Mouse (Mus musculus) heart, postnatal 0 days (tissue): ENCODE measurements around the gene Ankrd44. TPM values are rescaled to one million over a fixed set of nuclear protein-coding genes. Genes with fewer than 3 reads are reported as not detected.

Experiments used
- ATAC-seq: fragments of 200-750 bp; cut with Nextera tagmentation; 2 replicates; pipeline ENCODE4 v1.8.0; 2017; ENCODE audit warnings: low read depth, moderate number of reproducible peaks, moderate library complexity; ENCODE audit not compliant: insufficient read depth
- DNase-seq: peaks from one replicate; pipeline ENCODE4 v3.0.0-alpha.2; 2016; ENCODE audit warnings: low spot score
- H3K27ac ChIP-seq: fragments of 300-500 bp; sonication (generic); 2 replicates; pipeline ENCODE4 v1.5.1; 2014; ENCODE audit warnings: low read depth, mild to moderate bottlenecking
- H3K27me3 ChIP-seq: fragments of 300-500 bp; sonication (generic); 2 replicates; pipeline ENCODE4 v1.6.1; 2014; ENCODE audit warnings: low read length, mixed read lengths; ENCODE audit not compliant: control insufficient read depth, insufficient read depth
- H3K36me3 ChIP-seq: fragments of 300-500 bp; sonication (generic); replicated peaks from 2 replicates; pipeline ENCODE4 v1.6.1; 2014; ENCODE audit warnings: low read length, mixed read lengths; ENCODE audit not compliant: control insufficient read depth, insufficient read depth
- H3K4me1 ChIP-seq: fragments of 300-500 bp; sonication (generic); 2 replicates; pipeline ENCODE4 v1.6.1; 2014; ENCODE audit warnings: antibody characterized with exemption; ENCODE audit not compliant: control insufficient read depth, insufficient read depth
- H3K4me2 ChIP-seq: fragments of 300-500 bp; sonication (generic); 2 replicates; pipeline ENCODE4 v1.6.1; 2014; ENCODE audit warnings: low read depth, mild to moderate bottlenecking, low read length, moderate library complexity
- H3K4me3 ChIP-seq: fragments of 300-500 bp; sonication (generic); 2 replicates; pipeline ENCODE4 v1.5.1; 2014; ENCODE audit warnings: low read depth, low read length
- H3K9ac ChIP-seq: fragments of 300-500 bp; sonication (generic); replicated peaks from 2 replicates; pipeline ENCODE4 v1.6.1; 2014; ENCODE audit warnings: low read depth, low read length, mixed read lengths
- H3K9me3 ChIP-seq: fragments of 300-500 bp; sonication (generic); replicated peaks from 2 replicates; pipeline ENCODE4 v1.6.1; 2016; ENCODE audit warnings: low read length; ENCODE audit not compliant: control insufficient read depth
- CTCF ChIP-seq: IDR thresholded peaks from 2 replicates; pipeline ENCODE4 v1.5.1; 2016; ENCODE audit warnings: antibody characterized with exemption, control low read depth, low read depth
- EP300 ChIP-seq: IDR thresholded peaks from 2 replicates; pipeline ENCODE4 v1.6.1; 2016; ENCODE audit warnings: antibody characterized with exemption, low read depth
- WGBS: fragments of 180-500 bp; shearing (Covaris S2); extraction: QIAGEN DNeasy Blood & Tissue Kit; methylation state at CpG from one replicate; pipeline ENCODE4 v1.1.7; 2014; 5-methylcytosine and 5-hydroxymethylcytosine counted together
- polyA plus RNA-seq: library from polyadenylated mRNA; unstranded; fragments of >200 nt; fragmentation: Nextera tagmentation; extraction: Ambion mirVana; gene quantifications from 2 replicates; pipeline ENCODE4 v1.2.1, GENCODE M21; 2015
- total RNA-seq: library from RNA; depleted of rRNA; stranded (reverse); fragments of >200 nt; gene quantifications from 2 replicates; pipeline ENCODE4 v1.2.3, GENCODE M21; 2014; ENCODE audit warnings: low replicate concordance

Ankrd44 gene
- total and polyA plus RNA-seq, 2 experiments from 2014 or later, result 3.3 to 9.6 TPM

- no peak for ATAC-seq
These were observed 116.2 kb downstream of the Ankrd44 start for GRCm38 (mm10) chr1:54809811-54810549.

GRCm38 (mm10) chr1:54809098-54809490, 117.1 kb downstream of the Ankrd44 start:
- Histone ChIP-seq H3K9ac (no peak overlapping the region), H3K27ac (no peak overlapping the region), H3K4me2 (no peak overlapping the region), H3K36me3 (no peaks in the 10 kb centered on the region), H3K9me3 (no peaks in the 10 kb centered on the region), H3K4me1 (no peaks in the 10 kb centered on the region), H3K4me3 (no peak overlapping the region), H3K27me3 (no peaks in the 10 kb centered on the region)
- ATAC-seq (no peak), DNase-seq (no peak)
- 94% methylated on average over 13 of the region's 13 CpGs for WGBS
- no peak for TF ChIP-seq EP300
- no peak for TF ChIP-seq CTCF

More at GRCm38 (mm10) chr1:54809811-54810549, 116.2 kb downstream of the Ankrd44 start:
- Histone ChIP-seq H3K36me3 (no peaks in the 10 kb centered on the region), H3K4me2 (no peak overlapping the region), H3K4me1 (no peaks in the 10 kb centered on the region), H3K27ac (no peak overlapping the region), H3K27me3 (no peaks in the 10 kb centered on the region), H3K9ac (no peak overlapping the region), H3K9me3 (no peaks in the 10 kb centered on the region), H3K4me3 (no peak overlapping the region)
- DNase-seq, result no peak
- TF ChIP-seq CTCF (no peak), EP300 (no peak)
- WGBS, result 60% methylated on average over 10 of the region's 10 CpGs

GRCm38 (mm10) chr1:54808401-54809097, 117.6 kb downstream of the Ankrd44 start:
- Histone ChIP-seq H3K9ac (no peak overlapping the region), H3K27ac (no peak overlapping the region), H3K4me1 (no peaks in the 10 kb centered on the region), H3K36me3 (no peaks in the 10 kb centered on the region), H3K4me2 (no peak overlapping the region), H3K4me3 (no peak overlapping the region), H3K27me3 (no peaks in the 10 kb centered on the region), H3K9me3 (no peaks in the 10 kb centered on the region)
- no peak for DNase-seq
- no peak for TF ChIP-seq EP300
- no peak for TF ChIP-seq CTCF
- 79% methylated on average over 4 of the region's 4 CpGs for WGBS
- no peak for ATAC-seq

GRCm38 (mm10) chr1:54807832-54808231, 118.4 kb downstream of the Ankrd44 start:
- H3K4me3 ChIP-seq, result no peak overlapping the region
- TF ChIP-seq EP300 (no peak), CTCF (no peak)
- WGBS, result 76% methylated on average over 3 of the region's 3 CpGs
- ATAC-seq (no peak), DNase-seq (no peak)
- H3K9ac ChIP-seq, result no peak overlapping the region
- no peaks in the 10 kb centered on the region for H3K36me3 ChIP-seq
- H3K27me3 ChIP-seq, result no peaks in the 10 kb centered on the region
- H3K4me2 ChIP-seq, result no peak overlapping the region
- no peaks in the 10 kb centered on the region for H3K4me1 ChIP-seq
- no peaks in the 10 kb centered on the region for H3K9me3 ChIP-seq
- H3K27ac ChIP-seq, result no peak overlapping the region

- WGBS, result 85% methylated on average over 2 of the region's 2 CpGs
- no peak overlapping the region for H3K9ac ChIP-seq
- TF ChIP-seq EP300 (no peak), CTCF (no peak)
- no peak overlapping the region for H3K4me2 ChIP-seq
- no peak for DNase-seq
- no peaks in the 10 kb centered on the region for H3K27me3 ChIP-seq
- no peak for ATAC-seq
- no peaks in the 10 kb centered on the region for H3K9me3 ChIP-seq
- no peak overlapping the region for H3K4me3 ChIP-seq
- H3K27ac ChIP-seq, result no peak overlapping the region
- no peaks in the 10 kb centered on the region for H3K4me1 ChIP-seq
- H3K36me3 ChIP-seq, result no peaks in the 10 kb centered on the region
These were observed 119.9 kb downstream of the Ankrd44 start for GRCm38 (mm10) chr1:54806116-54806850.
